Mouse (Mus musculus) testis, adult 2 months (tissue): ENCODE results near the gene Fbxo47.

Experiments used
- CTCF ChIP-seq: fragments of 200-500 bp; IDR thresholded peaks from 2 replicates; pipeline ENCODE4 v1.5.1; 2012; ENCODE audit warnings: low read depth, mild to moderate bottlenecking, inconsistent platforms, low read length, moderate library complexity; ENCODE audit not compliant: control insufficient read depth, insufficient read depth, insufficient replicate concordance
- POLR2A ChIP-seq: fragments of 200-500 bp; IDR thresholded peaks from 2 replicates; pipeline ENCODE4 v1.6.1; 2012; ENCODE audit warnings: low read depth, mild to moderate bottlenecking, inconsistent platforms, low read length, moderate library complexity; ENCODE audit not compliant: control insufficient read depth

GRCm38 (mm10) chr11:97806613-97806964 lies 77.4 kb downstream of the Fbxo47 start:
- TF ChIP-seq POLR2A (no peak), CTCF (no peak)
